Mouse (Mus musculus) forebrain, postnatal 0 days (tissue): Measurements from ENCODE around the gene Odf4. TPM values are rescaled to one million over a fixed set of nuclear protein-coding genes. Genes with fewer than 3 reads are reported as not detected.
"Not testable (repeated sequence)": the region's sequence is repeated elsewhere in the genome, so short reads cannot be mapped to it uniquely, and the experiment has no call there.

Source experiments
- ATAC-seq: fragments of 200-750 bp; cut with Nextera tagmentation; 2 replicates; pipeline ENCODE4 v1.8.0; 2017; ENCODE audit warnings: mild to moderate bottlenecking, moderate library complexity
- DNase-seq: peaks from one replicate; pipeline ENCODE4 v3.0.0-alpha.2; 2015
- H3K27ac ChIP-seq: fragments of 300-500 bp; sonication (generic); 2 replicates; pipeline ENCODE4 v1.5.1; 2014; ENCODE audit warnings: low read depth, mild to moderate bottlenecking, antibody characterized with exemption, low read length, moderate library complexity, mixed read lengths
- H3K27me3 ChIP-seq: fragments of 300-500 bp; sonication (generic); 2 replicates; pipeline ENCODE4 v1.6.1; 2014; ENCODE audit warnings: mild to moderate bottlenecking, low read length, mixed read lengths; ENCODE audit not compliant: insufficient read depth
- H3K36me3 ChIP-seq: fragments of 300-500 bp; sonication (generic); 2 replicates; pipeline ENCODE4 v1.6.1; 2014; ENCODE audit warnings: mild to moderate bottlenecking, moderate library complexity; ENCODE audit not compliant: insufficient read depth
- H3K4me1 ChIP-seq: fragments of 300-500 bp; sonication (generic); 2 replicates; pipeline ENCODE4 v1.6.1; 2014; ENCODE audit warnings: antibody characterized with exemption; ENCODE audit not compliant: insufficient read depth
- H3K4me2 ChIP-seq: fragments of 300-500 bp; sonication (generic); 2 replicates; pipeline ENCODE4 v1.6.1; 2014; ENCODE audit warnings: low read depth, mild to moderate bottlenecking, moderate library complexity
- H3K4me3 ChIP-seq: fragments of 300-500 bp; sonication (generic); 2 replicates; pipeline ENCODE4 v1.5.1; 2014; ENCODE audit warnings: low read depth, low read length, mixed read lengths
- H3K9ac ChIP-seq: fragments of 300-500 bp; sonication (generic); 2 replicates; pipeline ENCODE4 v1.6.1; 2014; ENCODE audit warnings: mild to moderate bottlenecking
- H3K9me3 ChIP-seq: fragments of 300-500 bp; sonication (generic); 2 replicates; pipeline ENCODE4 v1.6.1; 2016; ENCODE audit warnings: low read length
- CTCF ChIP-seq: sonication (generic); IDR thresholded peaks from 2 replicates; pipeline ENCODE4 v1.5.1; 2016; ENCODE audit warnings: antibody characterized with exemption, control low read depth, low read depth
- WGBS: fragments of 180-500 bp; shearing (Covaris S2); extraction: QIAGEN DNeasy Blood & Tissue Kit; methylation state at CpG from one replicate; pipeline ENCODE4 v1.1.7; 2014; 5-methylcytosine and 5-hydroxymethylcytosine counted together
- polyA plus RNA-seq: library from polyadenylated mRNA; unstranded; fragments of >200 nt; fragmentation: Nextera tagmentation; extraction: Ambion mirVana; gene quantifications from 2 replicates; pipeline ENCODE4 v1.2.1, GENCODE M21; 2015
- total RNA-seq: library from RNA; depleted of rRNA; stranded (reverse); fragments of >200 nt; gene quantifications from 2 replicates; pipeline ENCODE4 v1.2.3, GENCODE M21; 2014

The Odf4 gene
- total and polyA plus RNA-seq, 2 experiments from 2014 or later = 0.42 to 2.0 TPM

DNA sequence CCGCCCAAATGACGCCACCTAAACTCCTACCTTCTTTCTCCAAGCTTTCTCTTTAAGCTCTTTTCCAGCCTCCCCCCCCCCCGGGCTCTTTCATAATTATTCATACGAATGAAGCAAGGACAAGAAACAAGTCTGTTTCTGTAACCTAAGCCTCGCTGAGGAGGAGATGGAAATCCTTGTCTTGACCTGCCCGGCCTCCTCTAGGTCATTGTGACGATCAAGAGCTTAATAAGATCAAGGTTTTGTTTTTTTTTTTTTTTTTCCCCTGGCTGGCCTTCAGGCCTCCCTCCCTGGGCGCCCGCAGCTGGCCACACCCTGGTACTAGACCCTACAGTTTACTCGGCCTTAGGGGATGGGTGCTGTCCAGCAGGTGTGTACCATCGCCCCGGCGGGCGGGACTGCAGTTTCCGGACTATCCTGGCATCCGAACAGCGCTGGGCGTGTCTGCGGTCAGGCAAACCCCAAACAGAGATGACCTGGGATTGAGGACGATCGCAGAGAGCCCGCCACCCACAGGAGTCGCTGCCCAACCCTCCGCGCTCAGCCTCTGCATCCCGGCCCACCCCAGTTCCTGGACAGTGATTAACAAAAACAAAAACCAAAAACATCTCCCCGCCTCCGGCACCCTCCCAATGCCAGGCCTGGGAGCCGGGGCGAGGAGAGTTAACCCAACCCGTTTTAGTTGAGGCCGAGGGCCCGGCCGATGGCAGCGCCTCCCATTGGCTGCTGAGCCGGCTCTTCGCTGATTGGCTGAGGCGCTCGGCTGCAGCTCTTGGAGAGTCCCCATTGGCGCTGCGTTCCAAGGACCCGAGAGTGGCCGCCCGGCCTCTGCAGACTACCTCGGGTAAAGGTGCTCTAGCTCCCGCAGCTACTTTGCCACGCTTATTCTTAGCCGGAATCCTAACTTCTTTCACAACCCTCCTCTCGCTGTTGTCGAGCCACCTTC is 40.7 kb upstream of the Odf4 start, which contains the start of gene Slc25a35:
TSS of gene Slc25a35 (plus strand) at position 795 of the 946 bp plus-strand sequence.
- peak; percentile 41; the same call in 1 of the 2 replicates for TF ChIP-seq CTCF
- no peaks in the 10 kb centered on the region for H3K36me3 ChIP-seq
- H3K4me2 ChIP-seq = peak within 1 kb of the TSS; percentile 92
- no peak within 1 kb of the TSS for H3K27ac ChIP-seq
- DNase-seq = peak; percentile 92
- H3K9me3 ChIP-seq = no peaks in the 10 kb centered on the region
- peak within 1 kb of the TSS; percentile 64 for H3K9ac ChIP-seq
- peak; percentile 99 for ATAC-seq
- 1% methylated on average over 50 of the region's 50 CpGs for WGBS
- peak within 1 kb of the TSS; percentile 67 for H3K4me3 ChIP-seq
- H3K4me1 ChIP-seq = no peaks in the 10 kb centered on the region; the same call in 1 of the 2 replicates
- H3K27me3 ChIP-seq = no peaks in the 10 kb centered on the region

- Histone ChIP-seq H3K27me3 (no peaks in the 10 kb centered on the region), H3K4me2 (no peak overlapping the region), H3K27ac (no peak overlapping the region), H3K9ac (no peak overlapping the region), H3K9me3 (no peaks in the 10 kb centered on the region), H3K4me1 (no peaks in the 10 kb centered on the region; the same call in 1 of the 2 replicates), H3K4me3 (no peak overlapping the region), H3K36me3 (no peaks in the 10 kb centered on the region)
- WGBS = 26% methylated on average over 1 of the region's 1 CpGs
- no peak for TF ChIP-seq CTCF
- DNase-seq (no peak), ATAC-seq (no peak)
These were observed 39.7 kb upstream of the Odf4 start for GRCm38 (mm10) chr11:68966554-68966953.

DNA sequence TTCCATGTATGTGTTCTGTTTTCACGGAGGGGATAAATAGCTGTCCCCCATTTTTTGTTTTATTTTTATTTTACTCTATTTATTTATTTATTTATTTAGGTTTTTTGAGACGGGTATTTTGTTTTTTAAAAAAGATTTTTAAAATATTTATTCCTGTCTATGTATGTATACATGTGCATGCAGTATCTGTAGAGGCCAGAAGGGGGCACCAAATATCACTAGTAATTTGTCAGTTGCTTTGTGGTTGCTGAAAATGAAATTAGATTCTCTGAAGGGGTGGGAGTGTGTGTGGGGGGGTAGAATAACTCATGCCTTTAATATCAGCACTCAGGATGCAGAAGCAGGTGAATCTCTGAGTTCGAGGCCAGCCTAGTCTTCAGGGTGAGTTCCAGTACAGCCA is 39.0 kb upstream of the Odf4 start:
- Histone ChIP-seq H3K4me2 (no peak overlapping the region), H3K9me3 (no peaks in the 10 kb centered on the region), H3K27me3 (no peaks in the 10 kb centered on the region), H3K36me3 (no peaks in the 10 kb centered on the region), H3K4me1 (no peaks in the 10 kb centered on the region; the same call in 1 of the 2 replicates), H3K4me3 (no peak overlapping the region), H3K27ac (no peak overlapping the region), H3K9ac (no peak overlapping the region)
- peak; percentile 64 for TF ChIP-seq CTCF
- ATAC-seq = no peak
- 22% methylated on average over 3 of the region's 3 CpGs for WGBS
- peak; percentile 75 for DNase-seq

DNA sequence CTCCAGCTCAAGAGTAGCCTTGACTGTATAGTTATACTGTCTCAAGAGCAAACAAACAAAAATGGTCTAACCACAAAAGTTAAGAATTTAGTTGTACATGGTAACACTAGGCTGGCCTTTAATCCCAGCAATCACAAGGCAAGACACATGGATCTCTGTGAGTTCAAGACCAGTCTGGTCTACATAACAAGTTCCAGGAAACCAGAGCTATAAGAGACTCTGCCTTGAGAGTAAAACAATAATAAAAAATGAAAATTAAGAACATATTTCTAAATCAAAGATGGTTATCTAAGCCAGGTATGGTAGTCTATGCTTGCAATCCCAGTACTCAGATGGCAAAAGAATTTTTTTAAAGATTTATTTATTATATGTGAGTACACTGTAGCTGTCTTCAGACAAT is 38.2 kb upstream of the Odf4 start:
- no peak overlapping the region for H3K9ac ChIP-seq
- H3K4me1 ChIP-seq = no peaks in the 10 kb centered on the region; the same call in 1 of the 2 replicates
- H3K4me2 ChIP-seq = no peak overlapping the region
- no peaks in the 10 kb centered on the region for H3K27me3 ChIP-seq
- H3K9me3 ChIP-seq = no peaks in the 10 kb centered on the region
- no peak overlapping the region for H3K27ac ChIP-seq
- DNase-seq = no peak
- no peaks in the 10 kb centered on the region for H3K36me3 ChIP-seq
- H3K4me3 ChIP-seq = no peak overlapping the region
- no peak for ATAC-seq
- TF ChIP-seq CTCF = no peak

DNA sequence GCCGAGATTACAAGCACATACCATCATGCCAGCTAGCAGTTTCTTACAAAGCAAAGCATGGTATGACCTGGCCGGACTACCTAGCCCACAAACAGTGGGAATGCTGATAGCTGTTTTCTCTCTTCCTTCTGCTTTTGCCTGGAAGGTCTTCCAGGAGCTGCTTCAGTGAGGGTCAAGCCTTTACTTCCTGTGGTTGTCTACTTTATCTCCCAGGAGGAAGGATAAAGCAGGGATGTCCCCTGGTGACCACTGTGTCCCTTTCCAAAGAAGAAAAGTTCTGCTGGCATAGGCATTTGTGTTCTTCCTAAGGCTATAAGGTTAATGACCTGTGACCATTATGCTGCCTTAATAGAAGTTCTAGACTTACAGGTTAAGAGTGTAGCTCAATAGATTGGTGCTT is 36.5 kb upstream of the Odf4 start:
- TF ChIP-seq CTCF = no peak
- H3K4me1 ChIP-seq = no peaks in the 10 kb centered on the region; the same call in 1 of the 2 replicates
- DNase-seq (no peak), ATAC-seq (no peak)
- H3K36me3 ChIP-seq = no peaks in the 10 kb centered on the region
- H3K4me2 ChIP-seq = no peak overlapping the region
- H3K9me3 ChIP-seq = no peaks in the 10 kb centered on the region
- WGBS = 87% methylated on average over 2 of the region's 2 CpGs
- H3K9ac ChIP-seq = no peak overlapping the region
- no peaks in the 10 kb centered on the region for H3K27me3 ChIP-seq
- H3K27ac ChIP-seq = no peak overlapping the region
- H3K4me3 ChIP-seq = no peak overlapping the region

DNA sequence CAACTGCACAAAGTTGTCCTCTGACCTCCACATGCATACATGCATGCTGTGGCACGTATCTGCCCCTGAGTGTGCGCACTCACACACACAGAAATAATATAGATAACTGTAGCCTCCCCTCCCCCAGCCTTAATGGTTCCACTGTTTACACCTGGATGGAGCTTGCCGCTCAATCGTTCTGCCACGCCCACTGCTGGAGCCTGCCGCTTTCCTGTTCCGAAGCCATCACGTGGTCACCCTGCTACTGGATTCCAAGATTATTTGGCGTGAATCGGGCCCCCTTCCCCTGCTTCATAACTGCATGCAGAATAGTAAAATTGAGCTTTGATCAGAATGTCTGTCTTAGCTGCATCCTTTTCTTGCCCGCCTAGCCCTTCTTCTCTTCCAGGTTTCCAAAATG is 35.3 kb upstream of the Odf4 start:
- H3K27ac ChIP-seq, H3K9me3 ChIP-seq, H3K4me2 ChIP-seq, H3K4me1 ChIP-seq, DNase-seq, ATAC-seq, H3K27me3 ChIP-seq, H3K4me3 ChIP-seq, H3K36me3 ChIP-seq, H3K9ac ChIP-seq: not testable (repeated sequence)
- WGBS = 21% methylated on average over 11 of the region's 11 CpGs

GRCm38 (mm10) chr11:68961596-68961995 is 34.7 kb upstream of the Odf4 start:
- DNase-seq = no peak
- no peak for TF ChIP-seq CTCF
- no peak overlapping the region for H3K4me2 ChIP-seq
- ATAC-seq = no peak
- no peaks in the 10 kb centered on the region for H3K27me3 ChIP-seq
- H3K27ac ChIP-seq = no peak overlapping the region
- WGBS = 69% methylated on average over 3 of the region's 3 CpGs
- H3K9me3 ChIP-seq = no peaks in the 10 kb centered on the region
- no peak overlapping the region for H3K4me3 ChIP-seq
- H3K4me1 ChIP-seq = no peaks in the 10 kb centered on the region
- H3K9ac ChIP-seq = no peak overlapping the region
- H3K36me3 ChIP-seq = no peaks in the 10 kb centered on the region
